Mouse (Mus musculus): ENCODE data around the gene Rab3gap1.
A peak's percentile ranks its signal among the peaks of the same experiment; 100 is the strongest.
"Not testable (repeated sequence)": the region's sequence is repeated elsewhere in the genome, so short reads cannot be mapped to it uniquely, and the experiment has no call there.

Gene Rab3gap1

DNA sequence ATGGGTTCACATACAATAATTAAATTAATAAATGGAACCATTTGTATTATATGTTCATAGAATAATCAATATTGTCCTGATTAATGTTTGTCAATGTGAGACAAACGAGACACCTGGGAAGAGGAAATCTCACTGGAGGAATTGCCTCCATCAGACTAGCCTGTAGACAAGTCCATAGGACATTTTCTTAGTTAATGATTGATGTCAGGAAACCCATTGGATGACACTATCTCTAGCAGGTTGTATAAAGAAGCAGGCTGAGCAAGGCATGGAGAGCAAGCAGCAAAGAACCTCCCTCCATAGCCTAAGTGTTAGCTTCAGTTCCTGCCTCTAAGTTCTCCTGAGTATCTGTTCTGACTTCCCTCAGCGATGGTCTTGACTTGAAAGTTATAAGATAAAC is 64.8 kb downstream of the Rab3gap1 start:
- no peak for DNase-seq

DNA sequence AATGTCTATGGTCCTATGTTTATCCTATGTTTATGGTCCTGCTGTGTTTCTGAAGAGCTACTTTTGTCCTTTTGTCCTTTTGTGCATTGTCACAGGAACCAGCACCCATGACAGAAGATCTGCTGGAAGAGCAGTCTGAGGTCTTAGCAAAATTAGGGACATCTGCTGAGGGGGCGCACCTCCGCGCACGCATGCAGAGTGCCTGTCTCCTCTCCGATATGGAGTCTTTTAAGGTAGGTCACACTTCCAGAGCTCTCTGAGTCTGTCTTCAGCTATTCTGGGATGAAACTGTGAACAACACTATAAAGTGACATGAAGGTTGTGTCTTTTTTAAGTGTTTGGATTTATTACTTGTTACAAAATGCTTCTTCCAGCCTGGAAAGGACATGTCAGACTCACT is 65.7 kb downstream of the Rab3gap1 start:
- no peak for DNase-seq

DNA sequence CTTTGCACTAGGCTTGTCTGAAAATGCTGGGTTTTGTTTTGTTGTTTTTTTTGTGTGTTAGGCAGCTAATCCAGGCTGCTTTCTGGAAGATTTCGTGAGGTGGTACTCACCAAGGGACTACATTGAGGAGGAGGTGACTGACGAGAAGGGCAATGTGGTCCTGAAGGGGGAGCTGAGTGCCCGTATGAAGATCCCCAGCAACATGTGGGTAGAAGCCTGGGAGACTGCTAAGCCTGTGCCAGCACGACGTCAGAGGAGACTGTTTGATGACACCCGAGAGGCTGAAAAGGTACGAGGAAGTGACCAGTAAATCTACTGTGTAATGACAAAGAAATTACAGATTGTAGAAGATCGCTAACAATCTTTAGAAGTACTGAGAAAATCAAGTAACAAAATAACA is 68.7 kb downstream of the Rab3gap1 start:
- no peak for DNase-seq

DNA sequence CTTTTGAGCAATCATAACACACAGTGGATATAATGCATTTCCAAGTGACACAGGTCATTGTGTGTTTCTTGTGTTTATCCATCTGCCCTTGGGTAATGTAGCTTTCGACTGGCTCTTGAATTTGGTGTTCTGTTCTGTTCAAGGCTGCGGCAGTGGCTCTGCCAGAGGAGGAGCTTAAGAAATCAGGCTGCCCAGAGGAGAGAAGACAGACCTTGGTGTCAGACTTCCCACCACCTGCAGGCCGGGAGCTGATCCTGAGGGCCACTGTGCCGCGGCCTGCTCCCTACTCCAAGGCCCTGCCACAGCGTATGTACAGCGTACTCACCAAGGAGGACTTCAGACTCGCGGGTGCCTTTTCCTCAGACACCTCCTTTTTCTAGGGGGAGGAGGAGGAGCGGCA is 73.7 kb downstream of the Rab3gap1 start:
- no peak for DNase-seq

DNA sequence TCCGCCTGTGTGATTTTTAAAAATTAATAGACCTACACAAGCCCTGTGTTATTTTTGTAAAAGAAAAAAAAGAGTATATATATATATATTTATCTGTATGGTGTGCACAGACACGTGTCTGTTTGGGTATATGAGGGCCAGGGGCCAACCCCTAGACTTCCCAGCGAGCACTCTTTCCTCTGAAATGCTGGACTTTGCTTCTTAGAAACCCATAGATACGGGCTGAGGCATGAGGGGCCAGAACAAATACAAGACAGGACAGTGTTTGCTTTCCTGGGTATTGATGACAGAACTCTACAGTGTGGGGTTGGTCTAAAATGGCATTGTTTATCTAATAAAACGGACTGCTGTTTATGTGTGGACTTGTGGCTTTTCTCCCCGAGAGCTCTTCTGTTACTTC is 74.9 kb downstream of the Rab3gap1 start:
- no peak for DNase-seq

DNA sequence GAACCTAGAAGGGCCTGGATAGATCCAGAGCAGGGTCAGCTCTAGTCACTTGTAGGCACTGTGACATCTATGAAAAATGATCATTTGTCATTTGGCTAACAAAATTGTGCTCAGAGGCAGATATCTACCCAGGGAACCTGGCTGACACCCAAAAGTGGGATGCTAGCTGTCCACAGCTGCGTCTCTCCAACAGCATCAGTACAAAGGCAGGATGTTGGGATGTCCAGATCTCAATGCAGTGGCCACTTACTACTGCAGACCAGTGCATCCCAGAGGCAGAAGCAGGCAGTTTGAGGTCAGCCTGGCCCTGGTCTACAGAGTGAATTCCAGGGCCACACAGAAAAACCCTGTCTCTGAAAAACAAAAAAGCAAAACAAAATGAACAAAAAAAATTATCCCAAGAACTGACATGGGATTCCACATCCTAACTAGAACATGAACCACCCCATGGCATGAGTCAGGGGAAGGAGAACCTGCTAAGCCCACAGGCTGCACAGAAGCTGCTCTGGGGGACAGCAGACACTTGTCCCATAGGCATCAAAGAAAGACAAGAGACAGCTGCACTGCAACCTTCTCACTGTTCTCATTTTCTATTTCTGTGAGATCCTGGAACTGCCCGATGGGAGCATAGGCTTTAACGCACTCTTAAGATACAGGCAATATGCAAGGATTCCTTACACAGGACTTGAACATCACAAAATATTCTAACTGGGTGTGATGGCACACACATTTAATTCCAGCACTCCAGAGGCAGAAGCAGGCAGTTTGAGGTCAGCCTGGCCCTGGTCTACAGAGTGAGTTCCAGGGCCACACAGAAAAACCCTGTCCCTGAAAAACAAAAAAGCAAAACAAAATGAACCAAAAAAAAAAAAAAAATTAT is 77.4 kb downstream of the Rab3gap1 start:
- DNase-seq: no peak

DNA sequence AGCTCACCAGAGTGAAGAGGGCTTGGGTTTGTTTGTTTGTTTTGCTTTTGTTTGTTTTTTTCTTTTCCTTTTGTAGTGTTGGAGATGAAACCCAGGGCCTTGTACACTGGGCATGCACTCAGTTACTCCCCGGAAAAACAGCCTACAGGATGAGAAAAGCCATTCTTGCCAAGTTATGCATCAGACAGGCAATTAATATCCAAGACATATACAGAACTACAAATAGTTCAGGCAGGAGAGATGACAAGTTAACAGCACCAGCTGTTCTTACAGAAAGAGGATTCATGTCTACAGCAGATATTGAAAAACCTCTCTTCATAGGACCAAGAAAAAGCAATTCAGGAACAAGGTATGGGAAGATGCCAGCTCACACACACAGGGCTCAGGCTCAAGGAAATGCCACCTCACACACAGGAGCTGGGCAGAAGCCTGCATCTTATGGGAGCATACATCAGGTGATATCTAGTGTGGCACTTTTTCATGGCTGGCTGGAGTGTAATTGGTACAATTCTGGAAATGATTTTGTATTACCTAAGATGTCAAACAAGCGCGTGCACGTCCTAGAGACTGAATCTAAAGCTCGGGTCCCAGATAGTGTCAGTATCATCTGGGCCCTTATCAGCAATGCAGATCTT is 78.2 kb downstream of the Rab3gap1 start:
- no peak for DNase-seq

DNA sequence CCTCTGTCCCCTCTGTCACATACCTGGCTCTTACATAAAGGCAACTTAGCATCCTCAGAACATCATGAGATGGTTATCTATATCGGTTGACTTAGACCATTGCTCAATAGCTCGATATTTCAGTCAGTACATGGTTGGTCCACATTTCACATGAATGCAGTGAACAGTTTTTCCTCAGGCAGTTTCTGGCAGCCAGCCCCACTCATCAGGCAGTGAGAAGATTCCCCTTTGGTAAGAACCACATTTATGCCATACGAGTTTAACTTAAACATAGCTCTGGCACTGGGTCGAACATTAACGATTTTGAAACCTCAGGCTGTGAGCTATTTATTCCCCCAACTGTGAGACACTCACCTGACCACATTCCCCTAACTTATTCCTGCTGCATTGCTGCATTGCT is 80.2 kb downstream of the Rab3gap1 start:
- no peak for DNase-seq

DNA sequence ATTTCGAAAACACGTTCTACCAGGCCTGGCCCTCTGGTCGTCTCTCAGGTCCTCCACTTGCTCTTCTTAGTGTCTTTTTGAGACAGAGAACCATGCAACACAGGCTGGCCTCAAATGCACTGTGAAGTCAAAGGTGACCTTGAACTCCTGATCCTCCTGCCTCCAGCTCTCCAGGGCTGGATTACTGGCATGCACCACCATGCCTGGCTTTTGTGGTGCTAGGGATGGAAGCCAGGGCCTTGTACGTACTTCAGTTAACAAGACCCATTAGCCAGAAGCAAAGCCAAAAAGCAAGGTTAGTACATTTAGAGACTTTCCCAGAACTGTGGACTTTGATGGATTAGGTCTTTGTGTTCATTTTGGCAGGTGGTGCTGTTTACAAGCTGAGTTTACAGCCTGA is 83.7 kb downstream of the Rab3gap1 start:
- DNase-seq: no peak

DNA sequence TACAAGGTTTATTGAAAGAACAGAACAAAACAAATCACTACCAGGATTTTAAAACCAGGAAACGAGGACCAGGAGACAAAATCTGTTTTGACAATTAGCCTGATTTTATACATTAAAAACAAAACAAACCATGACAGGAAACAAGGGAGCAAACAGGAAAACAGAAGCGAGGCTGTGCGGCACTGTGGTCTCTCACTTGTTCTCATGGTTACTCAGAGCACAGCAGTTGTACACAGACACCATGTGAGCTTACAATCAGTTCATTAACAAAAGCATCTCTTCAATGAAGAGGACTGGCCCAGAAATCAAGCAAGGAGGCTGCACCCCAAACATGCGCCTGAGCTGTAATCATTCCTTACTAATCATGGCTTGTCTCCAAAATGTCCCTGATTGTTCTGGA is 85.6 kb downstream of the Rab3gap1 start:
- not testable (repeated sequence) for DNase-seq

DNA sequence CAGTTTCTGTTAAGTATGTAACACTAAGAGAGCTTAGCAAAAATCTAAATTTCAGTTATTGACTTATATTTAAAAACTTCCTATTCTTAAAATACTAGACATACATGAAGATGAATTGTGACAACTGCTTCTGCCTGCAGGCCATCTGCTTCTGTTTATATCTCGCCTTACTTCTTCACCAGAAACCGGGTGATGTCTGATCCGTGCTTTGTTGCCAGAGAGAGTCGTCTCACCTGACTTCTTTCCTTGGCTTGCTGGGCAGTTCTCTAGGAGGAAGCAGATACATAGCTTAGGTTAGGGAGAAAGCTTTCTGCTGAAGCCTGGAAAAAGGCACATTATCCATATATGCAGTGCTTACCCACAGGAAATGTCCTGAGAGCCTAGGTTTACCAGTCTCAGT is 86.2 kb downstream of the Rab3gap1 start:
- DNase-seq: no peak

DNA sequence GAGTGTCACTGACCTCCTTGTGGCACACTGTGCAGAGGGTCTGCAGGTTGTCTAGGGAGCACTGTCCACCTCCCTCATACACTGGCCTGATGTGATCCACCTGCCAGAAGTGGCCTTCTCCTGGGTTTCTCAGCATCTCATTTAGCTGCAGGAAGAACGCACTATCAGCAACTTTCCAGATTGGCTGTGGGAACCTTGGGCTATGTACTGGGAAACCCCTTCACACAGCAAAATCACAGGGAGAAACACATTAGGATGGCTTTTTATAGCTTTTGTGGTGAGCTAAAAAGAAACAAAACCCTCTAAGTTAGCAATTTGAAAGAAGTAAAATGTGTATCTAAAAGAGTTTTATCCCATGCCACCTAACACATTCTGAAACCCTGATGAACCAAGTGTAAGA is 88.0 kb downstream of the Rab3gap1 start:
- no peak for DNase-seq

DNA sequence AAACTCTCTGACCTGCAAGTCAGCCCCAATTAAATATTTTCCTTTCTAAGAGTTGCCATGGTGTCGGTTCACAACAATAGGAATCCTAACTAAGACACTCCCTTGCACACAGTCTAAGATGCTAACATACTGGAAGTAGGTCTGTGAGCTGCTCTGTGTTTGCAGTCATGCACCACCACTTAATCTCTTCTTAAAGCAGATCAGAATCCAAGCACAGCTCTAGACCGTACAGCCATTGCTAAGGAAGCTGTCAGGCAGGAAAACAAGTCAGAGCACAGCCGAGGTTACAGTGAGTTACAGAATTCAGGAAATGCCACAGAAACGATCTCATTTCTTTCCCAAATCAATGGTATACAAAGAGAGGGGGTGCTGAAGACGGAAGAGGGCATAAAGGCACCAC is 90.2 kb downstream of the Rab3gap1 start:
- no peak for DNase-seq

DNA sequence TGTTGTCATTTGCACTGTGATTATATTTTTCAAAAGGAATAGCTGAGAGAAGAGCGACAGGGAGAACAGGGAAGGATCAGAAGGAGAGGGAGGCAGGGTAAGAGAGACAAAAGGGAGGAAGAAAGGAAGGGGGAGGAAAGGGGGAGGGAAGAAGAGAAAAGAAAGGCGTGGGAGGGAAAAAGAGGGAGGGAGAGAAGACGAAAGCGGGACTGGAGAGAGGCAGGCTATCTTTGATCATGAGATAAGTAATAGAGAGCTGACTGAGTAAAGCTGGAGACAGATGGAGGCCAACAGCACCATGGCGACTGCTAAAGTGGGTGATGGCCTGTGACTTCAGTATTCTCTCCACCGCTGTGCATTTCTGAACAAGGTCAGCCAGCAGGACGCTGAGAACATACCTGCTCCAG is 90.7 kb downstream of the Rab3gap1 start:
- no peak for DNase-seq

DNA sequence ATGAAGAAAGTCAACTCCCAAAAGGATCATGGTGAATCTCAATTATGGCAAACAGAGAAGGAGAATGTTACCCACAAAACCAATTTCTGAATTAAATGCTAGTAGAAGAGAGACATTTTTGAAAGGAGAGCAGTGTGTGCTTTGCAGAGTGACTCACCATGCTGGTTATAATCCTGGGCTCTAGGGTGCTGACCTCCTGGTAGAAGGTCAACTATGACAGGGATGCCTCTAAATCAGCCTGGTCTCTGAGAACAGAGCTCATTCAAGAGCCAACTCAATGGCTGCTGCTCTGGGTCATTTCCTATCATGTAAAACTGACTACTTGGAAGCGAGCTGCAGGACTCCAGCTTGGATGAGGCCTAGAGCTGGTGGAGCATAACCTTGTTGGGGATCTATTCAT is 92.6 kb downstream of the Rab3gap1 start:
- DNase-seq: no peak

DNA sequence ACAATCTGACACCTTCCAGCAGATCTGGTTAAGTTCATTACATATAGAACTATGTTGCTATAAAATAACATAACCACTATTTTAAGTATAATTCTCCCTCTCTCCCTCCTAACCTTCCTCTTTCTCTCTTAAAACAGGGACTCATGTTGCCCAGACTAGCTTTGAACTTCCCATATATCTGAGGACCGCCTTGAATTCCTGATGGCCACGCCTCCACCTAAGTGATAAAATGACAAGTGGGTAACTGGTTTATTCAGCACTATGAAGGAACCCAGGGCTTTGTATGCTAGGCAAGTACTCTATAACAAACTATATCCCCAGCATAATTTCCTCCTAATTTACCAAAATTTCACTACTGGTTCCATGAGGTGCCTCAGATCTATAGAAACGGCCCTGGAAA is 94.8 kb downstream of the Rab3gap1 start:
- no peak for DNase-seq

DNA sequence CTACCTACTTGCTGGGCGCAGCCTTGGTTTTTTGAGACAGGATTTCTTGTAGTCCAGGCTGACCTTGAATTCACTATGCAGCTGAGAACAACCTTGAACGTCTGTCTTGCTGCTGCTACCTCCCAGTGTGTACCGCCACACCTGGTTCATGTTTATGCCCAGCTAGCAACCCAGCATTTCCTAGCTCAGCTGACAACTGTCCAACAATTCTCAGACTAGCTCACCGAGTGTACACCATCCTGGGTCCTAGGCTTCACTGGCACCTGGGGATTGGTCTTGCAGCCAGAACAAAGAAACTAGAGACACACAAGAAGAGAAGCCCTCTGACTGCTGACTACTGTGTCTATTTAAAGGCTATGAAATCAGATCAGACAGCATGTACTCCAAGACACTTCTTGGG is 102.3 kb downstream of the Rab3gap1 start:
- DNase-seq: no peak

DNA sequence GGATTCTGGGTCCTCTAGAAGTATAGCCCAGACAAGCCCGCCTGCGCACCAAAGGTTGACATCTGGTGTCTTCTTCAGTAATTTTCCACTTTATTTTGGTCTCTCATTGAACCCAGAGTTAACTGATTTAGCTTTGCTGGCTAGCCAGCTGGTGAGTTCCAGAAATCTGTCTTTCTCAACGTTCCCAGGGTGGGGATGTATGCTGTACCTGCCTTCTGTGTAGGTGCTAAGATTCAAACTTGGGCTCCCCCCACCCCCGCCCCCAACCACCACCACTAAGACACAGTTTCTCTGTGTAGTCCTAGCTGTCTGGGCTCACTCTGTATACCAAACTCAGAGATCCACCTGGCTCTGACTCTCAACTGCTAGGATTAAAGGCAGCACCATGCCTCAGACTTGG is 105.5 kb downstream of the Rab3gap1 start:
- no peak for DNase-seq

DNA sequence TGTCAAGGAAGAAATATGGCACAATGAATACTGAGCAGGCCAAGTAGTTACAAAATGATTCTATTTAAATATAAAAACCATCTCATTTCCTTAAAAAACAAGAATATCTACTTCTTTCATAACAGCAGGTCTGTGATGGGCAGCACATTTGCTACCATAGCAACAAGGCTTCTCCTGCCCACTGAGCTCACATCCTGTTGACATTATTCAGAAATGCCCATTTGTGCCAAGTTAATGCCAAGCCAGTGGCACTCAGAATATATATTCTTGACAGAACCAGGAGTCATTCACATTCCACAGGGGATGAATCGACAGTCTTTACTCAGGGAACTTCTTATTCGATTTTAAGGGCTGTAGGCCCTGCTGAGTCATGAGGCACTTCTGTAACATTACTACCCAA is 107.1 kb downstream of the Rab3gap1 start:
- peak; percentile 29 for DNase-seq

DNA sequence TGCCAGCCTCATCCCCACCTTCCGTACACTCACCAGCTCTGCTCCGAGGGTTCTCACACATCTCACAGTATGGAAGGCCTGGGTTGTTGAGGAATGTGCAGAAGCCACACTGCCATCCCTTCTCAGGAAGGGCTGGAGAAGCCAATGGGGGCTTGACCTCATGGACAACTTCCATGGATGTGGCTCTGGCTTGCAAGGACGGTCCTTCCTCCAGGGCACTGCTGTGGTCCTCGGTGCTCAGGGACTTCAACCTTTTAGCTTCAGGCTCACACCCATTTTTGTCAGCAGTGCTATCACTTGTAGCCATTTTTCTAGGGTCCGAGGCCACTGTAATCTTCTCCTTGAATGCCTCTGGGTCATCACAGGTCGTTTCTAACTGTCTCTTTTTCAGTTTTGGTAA is 107.5 kb downstream of the Rab3gap1 start:
- no peak for DNase-seq

DNA sequence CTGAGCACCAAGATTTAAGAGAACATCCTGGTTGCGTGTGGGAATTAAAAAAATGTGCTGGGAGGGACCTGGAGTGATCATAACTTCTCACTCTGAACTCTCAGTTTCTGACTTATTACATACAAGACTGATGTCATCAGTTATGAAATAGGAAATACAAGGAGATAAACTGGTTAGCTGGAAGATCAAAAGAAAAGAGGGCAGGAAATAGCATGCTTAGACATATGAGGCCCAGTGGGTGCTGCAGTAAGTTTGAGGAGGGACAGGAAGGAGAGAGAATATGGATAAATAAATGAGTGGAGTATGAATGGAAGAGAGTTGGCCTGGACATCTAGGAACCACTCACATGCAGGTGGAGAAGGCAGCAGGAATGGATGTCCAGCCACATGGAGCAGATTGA is 109.6 kb downstream of the Rab3gap1 start:
- no peak for DNase-seq

DNA sequence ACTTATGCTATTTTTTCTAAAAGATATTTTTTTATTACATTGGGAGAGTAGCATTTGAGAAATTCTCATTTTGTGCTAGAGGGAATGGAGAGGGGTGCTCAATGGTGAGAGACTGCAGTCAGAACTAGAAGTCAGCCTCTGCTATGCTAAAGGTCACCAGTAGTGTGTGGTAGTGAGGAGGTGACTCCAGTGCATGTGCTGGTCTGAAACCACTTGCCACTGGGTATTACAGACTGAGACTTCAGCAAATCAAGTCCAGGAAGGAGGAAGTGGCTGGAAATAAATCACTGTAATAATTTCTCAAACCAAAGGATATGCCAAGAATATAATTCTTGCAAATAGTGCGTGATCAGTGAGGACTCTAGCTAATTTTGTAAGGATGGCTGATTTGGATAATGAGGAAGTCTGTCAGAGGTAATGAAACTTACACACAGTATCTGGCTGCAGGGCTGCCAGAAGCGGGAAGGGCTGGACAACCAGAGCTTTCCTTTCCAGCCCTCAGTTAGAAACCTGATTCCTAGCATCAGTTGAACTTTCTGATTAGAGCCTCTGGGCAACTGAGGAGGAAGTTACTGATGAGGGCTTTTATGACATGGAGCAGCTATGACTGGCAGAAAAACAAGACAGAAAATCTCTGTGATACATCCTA is 112.5 kb downstream of the Rab3gap1 start:
- no peak for DNase-seq

DNA sequence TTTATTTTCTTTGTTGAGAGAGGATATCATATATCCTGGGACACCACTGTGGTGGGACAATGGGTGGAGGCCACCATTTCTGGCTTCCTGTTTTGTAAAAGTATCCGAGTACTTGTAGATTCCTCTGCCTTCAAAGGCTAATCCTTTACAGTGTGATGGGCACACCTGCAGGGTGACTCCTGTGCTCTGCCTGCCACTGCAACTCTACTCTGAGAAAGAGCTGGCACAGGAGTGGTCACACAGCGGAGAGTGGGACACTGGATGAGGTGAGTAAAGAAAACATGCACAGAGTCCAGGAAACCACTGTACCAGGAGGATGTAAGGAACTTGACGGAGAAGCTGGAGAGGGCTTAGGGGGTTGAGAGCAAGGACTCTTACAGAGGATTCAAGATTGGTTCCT is 113.7 kb downstream of the Rab3gap1 start:
- DNase-seq: no peak
